Mouse (Mus musculus) kidney, adult 8-10 months (tissue): ENCODE results near the gene Camta1.

Experiments used
- DNase-seq, 2 experiments: peaks; one replicate each; pipeline ENCODE4 v3.0.0; 2022

Camta1 gene

GRCm38 (mm10) chr4:151778511-151778910, 83.2 kb downstream of the Camta1 start:
- peak; percentile 22 to 41 for DNase-seq

- DNase-seq = peak; percentile 18 to 56
These were observed 84.2 kb downstream of the Camta1 start for GRCm38 (mm10) chr4:151777451-151777850.

- no peak for DNase-seq
These were observed 86.2 kb downstream of the Camta1 start for GRCm38 (mm10) chr4:151775441-151775840.

GRCm38 (mm10) chr4:151773651-151774050, 88.0 kb downstream of the Camta1 start:
- DNase-seq = no peak

DNA sequence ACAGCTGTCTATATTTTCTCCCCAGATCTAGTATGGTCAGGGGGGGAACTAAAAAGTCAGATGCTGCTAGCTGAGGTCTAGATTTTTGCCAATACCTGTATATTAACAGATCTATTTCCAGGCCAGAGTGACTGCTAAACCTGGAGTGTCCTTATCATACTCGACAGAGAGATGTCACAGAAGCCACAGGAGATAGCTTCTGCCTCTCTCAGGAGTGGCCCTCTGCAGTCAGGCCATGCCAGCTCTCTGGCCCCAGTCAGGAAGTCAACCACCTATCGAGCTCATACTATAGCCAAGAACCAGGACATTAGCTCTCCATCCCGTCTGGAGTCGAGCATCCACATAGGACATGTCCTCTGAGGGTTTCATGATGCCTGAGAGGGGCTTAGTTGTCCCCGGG, 88.7 kb downstream of the Camta1 start:
- DNase-seq = no peak

DNA sequence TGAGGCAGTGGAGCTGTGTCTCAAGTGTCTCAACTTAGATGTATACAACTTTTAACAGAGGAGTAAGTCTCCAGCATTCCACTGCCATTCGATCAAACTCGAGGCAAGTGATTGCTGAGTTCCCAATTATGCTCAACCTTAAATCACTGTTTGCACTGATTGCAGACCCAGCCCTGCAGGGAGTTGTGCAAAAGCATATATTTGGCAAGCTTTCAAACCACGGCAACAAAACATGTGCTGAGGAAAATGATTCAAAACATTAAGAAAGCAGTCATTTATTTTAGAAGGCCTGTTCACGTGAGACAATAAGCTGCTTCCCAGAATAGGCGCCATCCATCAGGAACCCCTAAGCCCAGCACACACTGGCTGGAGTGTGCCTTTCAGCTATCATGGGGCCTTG, 91.0 kb downstream of the Camta1 start:
- DNase-seq = no peak

DNA sequence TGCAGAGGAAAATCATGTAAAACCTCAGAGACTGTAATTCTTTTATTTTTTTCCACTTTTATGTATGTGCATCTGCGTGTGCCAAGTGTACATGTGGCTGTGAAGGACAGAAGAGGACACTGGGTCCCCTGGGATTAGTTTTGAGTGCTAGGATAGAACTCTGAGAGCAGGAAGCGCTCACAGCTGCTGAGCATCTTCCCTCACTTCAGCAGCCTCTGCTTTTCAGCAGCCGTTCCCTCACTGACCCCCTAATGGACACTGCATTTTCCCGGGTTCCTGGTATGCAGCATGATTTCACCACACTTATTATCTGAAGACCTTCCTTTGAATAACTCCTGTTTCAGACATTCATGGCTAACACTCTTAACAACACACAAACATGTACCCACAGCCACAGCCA, 93.9 kb downstream of the Camta1 start:
- DNase-seq = no peak

DNA sequence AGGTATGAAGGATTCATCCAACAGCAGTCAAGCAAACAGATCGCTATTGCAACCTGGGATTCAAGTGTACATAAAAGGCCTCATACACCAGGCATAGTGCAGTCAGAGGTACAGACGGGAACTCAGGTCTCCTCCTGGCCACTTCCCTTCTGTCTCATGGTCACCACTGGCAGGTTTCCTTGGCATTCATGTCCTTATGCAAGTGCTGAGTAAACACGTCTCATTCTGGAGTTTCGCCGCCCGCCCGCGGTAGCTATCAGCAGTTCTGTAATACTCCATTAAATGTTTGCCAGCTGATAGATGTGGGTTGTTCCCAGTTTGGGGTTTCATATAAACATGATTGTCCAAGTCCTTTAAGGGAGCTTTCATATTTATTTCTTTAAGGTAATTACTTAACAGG, 94.3 kb downstream of the Camta1 start:
- no peak for DNase-seq

DNA sequence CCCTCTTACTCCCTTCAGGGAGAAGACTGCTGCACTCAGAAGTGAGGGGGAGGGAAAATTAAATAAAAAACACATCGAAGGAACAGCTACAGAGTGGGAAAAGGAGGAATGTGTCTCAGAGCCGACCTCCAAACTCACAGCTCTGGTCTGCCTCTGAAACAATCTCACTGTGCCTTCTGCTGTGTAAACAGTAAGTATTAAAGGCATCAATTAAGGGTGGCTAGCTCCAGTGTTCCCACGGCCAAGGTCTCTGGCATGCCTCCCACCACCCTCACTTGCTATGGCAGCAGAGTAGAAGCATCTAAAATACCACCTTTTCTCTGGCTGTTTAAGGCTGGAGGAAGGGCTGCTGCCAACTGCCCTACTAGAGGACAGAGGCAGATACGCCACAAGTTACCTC, 96.3 kb downstream of the Camta1 start:
- no peak for DNase-seq

GRCm38 (mm10) chr4:151763928-151764327, 97.7 kb downstream of the Camta1 start:
- DNase-seq = peak in 1 of 2 experiments; percentile 33

- DNase-seq = no peak
These were observed 102.6 kb downstream of the Camta1 start for GRCm38 (mm10) chr4:151759095-151759494.

GRCm38 (mm10) chr4:151758337-151758736, 103.3 kb downstream of the Camta1 start:
- no peak for DNase-seq

- DNase-seq = peak; percentile 38 to 44
These were observed 104.4 kb downstream of the Camta1 start for GRCm38 (mm10) chr4:151757261-151757660.

GRCm38 (mm10) chr4:151756400-151756799, 105.3 kb downstream of the Camta1 start:
- peak; percentile 19 to 47 for DNase-seq

- DNase-seq = peak in 1 of 2 experiments; percentile 18
These were observed 108.4 kb downstream of the Camta1 start for GRCm38 (mm10) chr4:151753231-151753630.

DNA sequence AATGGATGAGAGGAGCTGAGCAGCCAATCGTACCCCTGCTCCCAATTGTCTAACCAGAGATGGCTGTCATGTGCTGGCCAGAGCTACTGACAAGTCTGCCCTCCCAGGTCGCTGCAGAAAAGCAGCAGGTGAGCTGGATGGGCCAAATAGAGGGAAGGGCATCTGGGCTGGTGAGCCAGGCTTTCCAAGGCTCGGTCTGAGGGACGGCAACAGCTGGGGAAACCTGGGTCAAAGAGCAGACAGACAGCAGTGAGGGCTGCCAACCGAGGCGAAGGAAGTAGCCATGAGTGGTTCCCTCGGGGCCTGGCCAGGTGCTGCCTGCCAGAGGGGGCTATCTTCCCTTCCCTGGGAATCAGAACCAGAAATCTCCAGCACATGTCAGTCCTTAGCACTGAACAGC, 109.1 kb downstream of the Camta1 start:
- peak; percentile 24 to 33 for DNase-seq

GRCm38 (mm10) chr4:151751270-151751945, 110.3 kb downstream of the Camta1 start:
- DNase-seq = no peak

DNA sequence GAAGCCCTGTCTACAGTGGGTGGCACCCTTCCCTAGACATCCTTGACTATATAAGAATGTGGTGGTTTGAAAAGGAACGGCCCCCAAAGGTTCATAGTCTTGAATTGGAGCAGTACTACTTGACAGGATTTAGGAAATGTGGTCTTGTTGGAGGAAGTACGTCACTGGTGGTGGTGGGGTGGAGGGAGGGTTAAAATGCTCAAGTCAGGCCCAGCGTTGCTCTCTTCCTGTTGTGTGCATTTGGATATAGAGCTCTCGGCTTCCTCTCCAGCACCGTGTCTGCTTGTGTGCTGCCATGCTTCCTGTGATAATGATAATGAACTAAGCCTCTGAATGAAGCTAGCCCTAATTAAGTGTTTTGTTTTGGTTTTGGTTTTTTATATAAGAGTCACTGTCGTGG, 114.0 kb downstream of the Camta1 start:
- DNase-seq = no peak

DNA sequence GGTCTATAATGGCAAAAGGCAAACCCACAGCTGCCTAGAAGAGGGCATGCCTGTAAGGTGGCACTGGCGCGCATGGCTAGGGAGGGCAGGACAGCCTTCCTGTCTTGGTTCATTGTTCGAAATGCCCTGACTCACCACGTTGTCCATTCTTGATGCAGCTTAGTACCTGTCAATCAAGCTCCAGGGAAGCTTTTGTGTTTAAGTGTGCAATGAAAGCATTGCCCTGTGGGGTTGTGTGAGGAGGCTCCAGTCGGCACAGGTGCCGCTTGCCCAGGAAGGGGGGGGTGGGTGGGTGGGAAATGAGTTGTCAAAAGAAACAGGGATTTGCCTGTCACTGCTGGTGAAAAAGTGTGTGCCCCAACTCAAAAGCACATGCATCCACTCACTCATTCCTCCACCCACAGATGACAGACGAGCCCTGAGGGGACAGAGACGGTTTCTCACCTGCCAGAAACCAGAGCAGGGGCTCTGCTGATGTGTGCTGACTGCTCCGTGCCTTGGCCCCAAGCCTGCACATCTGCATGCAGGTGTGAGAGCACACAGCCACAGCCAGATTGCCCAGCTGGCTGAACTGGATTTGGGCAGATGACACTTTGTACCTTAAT, 115.6 kb downstream of the Camta1 start:
- no peak for DNase-seq

DNA sequence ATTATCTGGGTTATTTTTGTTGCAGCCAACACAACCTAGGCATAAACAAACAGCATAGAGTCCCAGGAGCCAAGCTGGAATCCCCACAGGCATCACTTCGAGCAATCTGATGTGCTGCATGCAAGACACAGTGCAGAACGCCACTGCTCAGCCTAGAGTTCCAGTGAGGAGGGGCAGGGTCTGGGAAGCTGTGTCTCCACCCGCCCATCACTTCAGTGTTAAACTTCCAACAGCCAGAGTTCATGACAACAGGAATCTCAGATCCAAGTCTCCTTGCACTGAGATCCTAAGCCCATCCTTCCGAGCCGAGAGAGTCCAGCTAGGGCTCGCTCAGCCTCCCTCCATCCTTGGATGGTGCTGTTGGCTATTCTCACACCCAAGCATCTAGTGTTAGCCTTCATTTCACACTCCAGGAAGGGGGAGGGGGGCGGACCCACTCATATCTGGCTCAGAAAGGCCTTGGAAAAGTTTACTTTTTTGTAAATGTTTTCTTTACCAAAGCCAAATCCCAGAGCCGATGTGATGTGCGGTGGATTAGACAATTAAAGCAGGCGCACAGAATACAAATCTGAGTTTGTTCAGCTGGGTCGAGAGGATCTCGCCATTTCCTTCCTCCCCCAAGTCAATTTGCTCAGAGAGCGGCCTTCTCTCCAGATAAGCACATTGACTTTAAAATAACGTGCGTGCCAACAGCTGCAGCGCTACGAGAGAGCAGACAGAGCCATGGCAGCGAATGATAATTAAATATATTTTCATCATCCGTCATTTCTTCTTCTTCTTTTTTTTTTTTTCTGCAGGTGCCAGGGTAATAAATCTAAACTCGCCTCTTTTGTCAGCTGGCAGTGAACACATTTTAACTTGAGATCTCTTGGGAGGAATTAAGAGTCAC, 120.2 kb downstream of the Camta1 start:
- DNase-seq = no peak

GRCm38 (mm10) chr4:151739348-151739956, 122.2 kb downstream of the Camta1 start:
- no peak for DNase-seq

GRCm38 (mm10) chr4:151738875-151739274, 122.8 kb downstream of the Camta1 start:
- DNase-seq = no peak

DNA sequence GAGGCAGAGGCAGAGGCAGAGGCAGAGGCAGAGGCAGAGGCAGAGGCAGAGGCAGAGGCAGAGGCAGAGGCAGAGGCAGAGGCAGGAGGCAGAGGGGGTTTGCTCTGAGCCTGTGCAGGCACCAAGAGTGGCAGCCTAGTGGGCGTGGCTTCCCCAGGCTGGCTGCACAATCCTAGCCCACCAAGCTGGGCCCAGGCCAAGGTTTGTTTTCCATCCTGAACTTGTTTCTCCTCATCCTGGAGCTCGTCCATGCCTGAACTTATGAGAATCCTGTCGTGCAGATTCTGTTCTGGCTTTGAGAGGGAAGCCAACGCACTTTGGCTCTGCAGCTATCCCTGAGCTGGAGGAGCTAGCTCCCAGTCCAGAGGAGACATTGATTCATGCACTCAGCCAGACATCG, 123.4 kb downstream of the Camta1 start:
- no peak for DNase-seq
